Mouse (Mus musculus) stomach, embryonic 14.5 days (tissue): ENCODE results near the gene Cep70. TPM values are rescaled to one million over a fixed set of nuclear protein-coding genes. Genes with fewer than 3 reads are reported as not detected.

ENCODE experiments used
- polyA plus RNA-seq: library from polyadenylated mRNA; unstranded; fragments of >200 nt; fragmentation: Nextera tagmentation; extraction: Ambion mirVana; gene quantifications from 2 replicates; pipeline ENCODE4 v1.2.1, GENCODE M21; 2014

The Cep70 gene
- polyA plus RNA-seq, 1 experiment from 2014 or later = 37.9 TPM

Other genes with a start within 250 kb of the Cep70 start
- gene Gm1123, start 207.7 kb upstream of the Cep70 start, polyA plus RNA-seq = 0.38 TPM in 1 of 2 replicates, not detected in the other
- 1.2 and 1.7 TPM in 2 replicates for gene Pik3cb, start 102.7 kb upstream of the Cep70 start, polyA plus RNA-seq
- not detected in 2 replicates for gene Faiml, start 6.1 kb upstream of the Cep70 start, polyA plus RNA-seq
- gene Esyt3, start 115.2 kb downstream of the Cep70 start, polyA plus RNA-seq = 0.29 and 0.58 TPM in 2 replicates
- gene Mras, start 194.0 kb downstream of the Cep70 start, polyA plus RNA-seq = 8.3 and 11.8 TPM in 2 replicates
- not detected in 2 replicates for gene Nme9, start 208.1 kb downstream of the Cep70 start, polyA plus RNA-seq